Mouse (Mus musculus) forebrain, embryonic 10.5 days (tissue): ENCODE results near the gene Rint1. TPM values are rescaled to one million over a fixed set of nuclear protein-coding genes. Genes with fewer than 3 reads are reported as not detected.
A peak's percentile ranks its signal among the peaks of the same experiment; 100 is the strongest.
"Not testable (repeated sequence)": the region's sequence is repeated elsewhere in the genome, so short reads cannot be mapped to it uniquely, and the experiment has no call there.

Experiments used
- DNase-seq: peaks from one replicate; pipeline ENCODE4 v3.0.0-alpha.2; 2017; ENCODE audit warnings: low spot score; ENCODE audit errors: extremely low spot score
- H3K27ac ChIP-seq: fragments of 300-500 bp; sonication (generic); 2 replicates; pipeline ENCODE4 v1.5.1; 2016; ENCODE audit warnings: mild to moderate bottlenecking
- H3K27me3 ChIP-seq: fragments of 300-500 bp; sonication (generic); 2 replicates; pipeline ENCODE4 v1.6.1; 2016; ENCODE audit warnings: mild to moderate bottlenecking; ENCODE audit not compliant: poor library complexity, severe bottlenecking
- H3K36me3 ChIP-seq: fragments of 300-500 bp; sonication (generic); replicated peaks from 2 replicates; pipeline ENCODE4 v1.6.1; 2016; ENCODE audit warnings: mild to moderate bottlenecking, moderate library complexity
- H3K4me1 ChIP-seq: fragments of 300-500 bp; sonication (generic); 2 replicates; pipeline ENCODE4 v1.6.1; 2016
- H3K4me3 ChIP-seq: fragments of 300-500 bp; sonication (generic); 2 replicates; pipeline ENCODE4 v1.5.1; 2016; ENCODE audit warnings: mild to moderate bottlenecking, moderate library complexity
- H3K9me3 ChIP-seq: fragments of 300-500 bp; sonication (generic); 2 replicates; pipeline ENCODE4 v1.6.1; 2016; ENCODE audit warnings: mild to moderate bottlenecking, moderate library complexity
- WGBS: fragments of 180-500 bp; shearing (Covaris S2); methylation state at CpG from one replicate; pipeline ENCODE4 v1.1.7; 2016; 5-methylcytosine and 5-hydroxymethylcytosine counted together
- polyA plus RNA-seq: library from polyadenylated mRNA; unstranded; fragments of >200 nt; fragmentation: Nextera tagmentation; extraction: Ambion mirVana; gene quantifications from 2 replicates; pipeline ENCODE4 v1.2.1, GENCODE M21; 2016

Rint1 gene
- polyA plus RNA-seq, 1 experiment from 2014 or later, result 31.0 TPM

DNA sequence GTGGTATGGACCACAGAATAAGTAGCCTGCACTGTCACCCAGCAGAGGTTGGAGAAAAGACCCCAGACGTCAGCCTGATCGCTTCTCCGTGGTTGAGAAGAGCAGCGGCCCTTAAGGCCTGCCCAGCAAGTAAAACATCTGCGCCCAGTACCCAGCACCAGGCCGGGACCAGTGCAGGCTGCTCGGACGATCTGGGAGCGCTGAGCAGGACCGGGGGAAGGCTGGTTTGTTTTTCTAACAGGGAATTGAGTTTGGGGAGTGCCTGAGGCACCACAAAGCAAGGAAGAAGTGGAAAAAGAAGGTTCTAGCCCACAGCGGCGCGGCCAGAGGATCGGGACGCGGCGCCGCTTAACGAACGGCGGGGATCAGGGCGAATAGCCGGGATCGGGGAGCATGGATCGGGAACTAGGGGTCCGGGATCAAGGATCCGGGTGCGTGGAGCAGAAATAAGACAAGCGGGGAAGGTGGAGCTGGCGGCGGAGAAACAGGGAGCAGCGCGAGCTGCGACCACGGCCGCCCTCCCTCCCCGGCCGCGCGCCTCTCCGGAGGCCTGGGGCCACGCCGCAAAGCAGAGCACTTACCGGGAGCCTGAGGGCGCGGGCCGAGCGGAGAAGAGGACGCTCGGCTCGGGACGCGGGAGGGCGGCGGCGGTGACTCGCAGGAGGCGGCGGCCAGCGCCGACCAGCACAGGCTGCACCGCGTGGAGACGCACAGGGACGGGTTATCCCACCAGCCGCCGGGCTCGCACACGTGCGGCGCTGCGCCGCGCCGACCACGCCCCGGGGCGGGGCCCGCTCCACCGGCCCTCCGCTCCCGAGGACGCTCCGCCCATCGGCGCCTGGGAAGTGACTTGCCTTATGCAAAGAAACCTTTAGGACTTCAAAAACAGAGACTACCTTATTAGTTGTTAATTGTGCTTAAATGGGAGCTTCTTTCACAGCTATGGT is 4.3 kb upstream of the Rint1 start, which contains the start of gene Pus7:
Pus7 (minus strand) TSS at position 781 of the 947 bp plus-strand sequence.
- peak; percentile 80 for DNase-seq
- Histone ChIP-seq H3K4me3 (peak within 1 kb of the TSS; percentile 87), H3K36me3 (peaks cover 1% of the 10 kb centered on the region; the same call in 1 of the 2 replicates), H3K9me3 (no peaks in the 10 kb centered on the region), H3K4me1 (peaks cover 34% of the 10 kb centered on the region), H3K27ac (peak within 1 kb of the TSS; percentile 88), H3K27me3 (no peaks in the 10 kb centered on the region)
- WGBS, result under 1% methylated on average over 86 of the region's 86 CpGs

DNA sequence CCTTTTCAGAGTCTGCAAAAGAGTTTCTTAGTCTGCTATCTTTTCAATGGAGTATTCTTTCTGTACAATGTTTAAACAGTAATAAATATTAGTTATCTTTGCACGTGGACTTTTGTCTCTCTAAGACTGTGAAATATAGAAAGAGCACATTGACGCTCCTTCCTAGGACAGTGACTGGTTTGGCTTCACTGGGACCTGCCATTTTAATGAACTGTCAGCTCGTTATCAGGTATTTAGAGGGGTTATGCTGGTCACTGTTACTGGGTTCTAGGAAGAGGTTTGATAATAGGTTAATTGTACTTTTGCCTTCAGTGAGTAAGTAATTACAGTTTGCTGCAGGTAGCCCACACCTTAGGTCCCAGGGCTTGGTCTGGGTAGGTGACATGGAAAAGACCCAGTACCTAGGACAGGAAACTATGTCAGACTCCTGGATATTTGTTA is 899 bp downstream of the Rint1 start:
- no peak for DNase-seq
- Histone ChIP-seq H3K4me3 (peak overlapping the region; percentile 96), H3K4me1 (peaks cover 19% of the 10 kb centered on the region), H3K27me3 (no peaks in the 10 kb centered on the region), H3K9me3 (no peaks in the 10 kb centered on the region), H3K36me3 (peaks cover 19% of the 10 kb centered on the region), H3K27ac (peak overlapping the region; percentile 91; the same call in 1 of the 2 replicates)
- 52% methylated on average over 3 of the region's 3 CpGs for WGBS

DNA sequence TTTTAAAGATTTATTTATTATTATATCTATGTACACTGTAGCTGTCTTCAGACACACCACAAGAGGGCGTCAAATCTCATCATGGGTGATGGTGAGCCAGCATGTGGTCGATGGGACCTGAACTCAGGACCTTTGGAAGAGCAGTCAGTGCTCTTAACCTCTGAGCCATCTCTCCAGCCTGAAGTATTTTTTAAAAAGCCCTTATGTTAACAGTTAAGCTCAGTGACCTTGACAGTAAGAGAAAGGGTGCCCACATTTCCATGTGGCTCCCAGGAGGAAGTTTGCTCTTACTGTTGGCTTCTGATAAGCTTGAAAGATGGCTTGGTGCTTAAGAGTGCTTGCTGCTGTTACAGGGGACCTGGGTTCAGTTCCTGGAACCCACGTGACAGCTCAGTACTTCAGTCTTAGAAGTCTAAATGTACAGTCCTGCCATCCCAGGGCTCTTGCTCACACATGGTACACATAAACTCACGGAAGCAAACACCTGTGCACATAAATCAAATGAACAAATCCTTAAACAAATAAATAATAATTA is 1.6 kb downstream of the Rint1 start:
- H3K4me1 ChIP-seq, result peaks cover 14% of the 10 kb centered on the region
- H3K9me3 ChIP-seq, result no peaks in the 10 kb centered on the region
- DNase-seq, result no peak
- 87% methylated on average over 4 of the region's 4 CpGs for WGBS
- H3K27me3 ChIP-seq, result no peaks in the 10 kb centered on the region
- H3K36me3 ChIP-seq, result peaks cover 22% of the 10 kb centered on the region
- H3K27ac ChIP-seq, result no peak overlapping the region
- no peak overlapping the region for H3K4me3 ChIP-seq

DNA sequence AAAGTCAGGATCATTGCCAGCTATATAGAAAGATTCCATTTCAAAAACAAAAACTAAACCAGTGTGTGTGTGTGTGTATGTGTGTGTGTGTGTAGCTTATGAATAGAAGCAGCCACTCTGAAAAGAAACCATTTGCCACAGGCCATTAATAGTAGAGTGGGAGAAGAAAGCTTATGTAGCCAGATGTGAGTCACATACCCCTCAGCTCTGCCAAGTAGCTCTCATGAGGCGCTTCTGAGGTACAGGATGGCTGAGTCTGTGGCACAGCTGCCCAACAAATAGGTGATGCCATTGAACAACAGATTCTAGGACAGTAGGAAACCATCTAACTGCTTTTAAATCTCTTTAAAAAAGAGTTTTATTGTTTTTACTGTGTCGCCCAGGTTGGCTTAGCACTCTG is 5.2 kb downstream of the Rint1 start:
- WGBS, result 95% methylated on average over 2 of the region's 2 CpGs
- no peak overlapping the region for H3K27ac ChIP-seq
- H3K9me3 ChIP-seq, result no peaks in the 10 kb centered on the region
- H3K4me1 ChIP-seq, result peaks cover 10% of the 10 kb centered on the region
- no peak for DNase-seq
- no peak overlapping the region for H3K4me3 ChIP-seq
- peaks cover 48% of the 10 kb centered on the region for H3K36me3 ChIP-seq
- H3K27me3 ChIP-seq, result no peaks in the 10 kb centered on the region

DNA sequence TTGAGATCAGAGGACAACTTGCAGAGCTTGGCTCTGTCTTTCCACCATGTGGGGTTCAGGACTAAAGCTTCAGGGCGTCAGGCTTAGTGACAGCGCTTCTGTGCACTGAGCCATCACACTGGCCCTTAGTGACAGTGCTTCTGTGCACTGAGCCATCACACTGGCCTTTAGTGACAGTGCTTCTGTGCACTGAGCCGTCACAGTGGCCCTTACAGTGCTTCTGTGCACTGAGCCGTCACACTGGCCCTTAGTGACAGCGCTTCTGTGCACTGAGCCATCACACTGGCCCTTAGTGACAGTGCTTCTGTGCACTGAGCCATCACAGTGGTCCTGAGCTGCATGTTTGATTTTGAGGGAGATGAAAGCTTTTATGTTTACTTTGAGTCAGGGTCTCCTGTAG is 27.3 kb downstream of the Rint1 start:
- DNase-seq, result no peak
- no peak overlapping the region for H3K27ac ChIP-seq
- no peak overlapping the region for H3K4me3 ChIP-seq
- H3K36me3 ChIP-seq, result peaks cover 96% of the 10 kb centered on the region
- 72% methylated on average over 5 of the region's 5 CpGs for WGBS
- H3K27me3 ChIP-seq, result no peaks in the 10 kb centered on the region
- H3K4me1 ChIP-seq, result no peaks in the 10 kb centered on the region
- H3K9me3 ChIP-seq, result peaks cover 16% of the 10 kb centered on the region

DNA sequence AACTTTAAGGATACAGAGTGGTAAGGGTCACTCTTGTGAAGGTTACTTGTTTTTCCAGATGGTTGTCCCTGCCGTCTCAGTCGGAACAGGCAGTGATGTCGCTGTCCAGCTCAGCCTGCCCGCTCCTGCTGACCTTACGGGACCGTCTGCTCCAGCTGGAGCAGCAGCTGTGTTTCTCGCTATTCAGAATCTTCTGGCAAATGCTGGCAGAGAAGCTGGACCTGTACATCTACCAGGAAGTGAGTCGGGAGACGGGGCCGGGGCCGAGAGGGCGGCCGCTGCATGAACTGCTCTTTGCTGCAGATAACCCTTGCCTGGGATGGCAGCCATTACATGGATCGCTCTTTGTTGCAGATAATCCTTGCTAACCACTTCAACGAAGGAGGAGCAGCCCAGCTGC is 29.2 kb downstream of the Rint1 start:
- H3K4me1 ChIP-seq, result no peaks in the 10 kb centered on the region
- no peaks in the 10 kb centered on the region for H3K27me3 ChIP-seq
- DNase-seq, result no peak
- H3K27ac ChIP-seq, result no peak overlapping the region
- no peak overlapping the region for H3K4me3 ChIP-seq
- peaks cover 16% of the 10 kb centered on the region for H3K9me3 ChIP-seq
- peaks cover 83% of the 10 kb centered on the region for H3K36me3 ChIP-seq
- 95% methylated on average over 15 of the region's 15 CpGs for WGBS

DNA sequence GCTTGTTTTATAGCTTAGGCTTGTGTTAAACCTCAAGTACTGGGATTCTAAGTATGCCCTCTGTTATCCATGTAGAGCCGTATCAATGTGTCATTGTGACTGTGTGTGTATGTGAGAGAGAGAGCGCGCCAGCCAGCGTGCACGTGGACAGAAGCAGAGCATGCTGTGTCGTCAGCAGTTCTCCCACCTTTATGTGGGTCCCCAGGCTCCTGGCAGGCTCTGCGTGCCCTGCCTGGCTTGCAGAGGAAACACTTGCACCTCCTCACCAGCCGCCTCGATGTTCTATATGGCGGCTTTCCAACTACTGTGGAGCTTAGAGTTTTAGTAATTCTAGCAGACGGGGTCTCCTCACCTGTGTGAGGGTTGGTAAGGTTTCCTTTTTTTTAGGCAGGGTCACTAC is 34.8 kb downstream of the Rint1 start:
- DNase-seq, result no peak
- peaks cover 30% of the 10 kb centered on the region for H3K36me3 ChIP-seq
- H3K4me3 ChIP-seq, result no peak overlapping the region
- H3K27ac ChIP-seq, result no peak overlapping the region
- H3K9me3 ChIP-seq, result no peaks in the 10 kb centered on the region
- 78% methylated on average over 11 of the region's 11 CpGs for WGBS
- peaks cover 4% of the 10 kb centered on the region; the same call in 1 of the 2 replicates for H3K4me1 ChIP-seq
- H3K27me3 ChIP-seq, result no peaks in the 10 kb centered on the region

DNA sequence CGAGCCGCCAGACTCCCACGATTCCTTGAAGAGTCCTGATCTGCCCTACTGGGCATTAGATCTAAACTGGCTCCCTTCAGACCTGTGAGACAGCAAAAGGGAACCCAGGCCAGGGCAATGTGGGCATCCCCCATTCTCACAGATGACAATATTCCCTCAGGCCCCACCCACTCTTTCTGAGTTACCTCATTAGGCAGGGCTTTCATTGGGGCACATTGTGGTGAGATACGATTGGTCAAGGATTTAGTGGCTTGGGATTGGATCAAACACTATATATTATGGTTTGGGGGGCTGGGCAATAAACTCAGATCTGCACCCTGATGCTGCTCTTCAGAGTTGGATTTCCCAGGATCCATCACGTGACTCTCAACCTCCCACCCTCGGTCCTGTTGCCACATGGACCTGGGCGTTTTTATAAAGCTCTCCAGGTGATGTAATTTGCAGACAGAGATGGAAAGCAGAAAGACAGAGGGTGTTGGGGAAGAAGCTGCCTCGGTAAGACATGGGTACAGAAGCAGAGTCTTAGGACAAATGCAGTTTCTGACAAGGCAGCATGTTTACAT is 36.7 kb downstream of the Rint1 start:
- H3K27ac ChIP-seq, result no peak overlapping the region
- H3K4me3 ChIP-seq, result no peak overlapping the region
- 83% methylated on average over 8 of the region's 8 CpGs for WGBS
- no peak for DNase-seq
- H3K27me3 ChIP-seq, result peaks cover 3% of the 10 kb centered on the region; the same call in 1 of the 2 replicates
- peaks cover 4% of the 10 kb centered on the region; the same call in 1 of the 2 replicates for H3K4me1 ChIP-seq
- peaks cover 12% of the 10 kb centered on the region for H3K36me3 ChIP-seq
- H3K9me3 ChIP-seq, result no peaks in the 10 kb centered on the region

DNA sequence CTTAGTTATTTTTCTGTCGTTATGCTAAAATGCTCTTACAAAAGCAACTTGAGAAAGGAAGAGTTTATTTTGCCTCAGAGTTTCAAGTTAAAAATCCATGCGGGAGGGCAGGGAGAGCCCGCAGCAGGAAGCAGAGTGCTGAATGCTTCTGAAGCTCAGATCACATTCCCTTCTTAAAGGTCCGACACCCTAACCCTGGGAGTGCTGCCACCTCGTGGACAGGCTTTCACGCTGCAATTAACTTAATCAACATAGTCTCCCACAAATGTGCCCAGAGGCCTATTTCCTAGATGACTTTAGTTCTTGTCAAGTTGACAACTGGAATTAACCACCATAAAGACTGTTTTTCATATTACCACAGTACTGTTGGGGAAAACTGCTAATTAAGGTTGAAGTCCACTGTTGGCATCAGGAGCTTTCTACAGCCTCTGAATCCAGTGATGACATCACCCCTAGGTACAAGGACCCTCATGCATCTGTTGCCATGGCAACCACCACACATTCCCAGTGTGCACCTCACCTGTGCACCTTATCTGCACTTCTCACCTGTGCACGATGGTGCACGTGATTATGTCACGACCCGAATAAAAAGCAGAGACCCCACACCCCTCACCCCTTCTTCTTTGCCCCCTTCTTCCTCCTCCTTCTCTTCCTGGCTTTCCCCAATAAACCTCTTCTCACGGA is 39.0 kb downstream of the Rint1 start:
- Histone ChIP-seq H3K4me1 (peaks cover 7% of the 10 kb centered on the region), H3K27ac (no peak overlapping the region), H3K4me3 (no peak overlapping the region), H3K27me3 (peaks cover 25% of the 10 kb centered on the region), H3K36me3 (no peaks in the 10 kb centered on the region), H3K9me3 (no peaks in the 10 kb centered on the region; the same call in 1 of the 2 replicates)
- DNase-seq, result peak; percentile 57
- WGBS, result 40% methylated on average over 11 of the region's 11 CpGs

DNA sequence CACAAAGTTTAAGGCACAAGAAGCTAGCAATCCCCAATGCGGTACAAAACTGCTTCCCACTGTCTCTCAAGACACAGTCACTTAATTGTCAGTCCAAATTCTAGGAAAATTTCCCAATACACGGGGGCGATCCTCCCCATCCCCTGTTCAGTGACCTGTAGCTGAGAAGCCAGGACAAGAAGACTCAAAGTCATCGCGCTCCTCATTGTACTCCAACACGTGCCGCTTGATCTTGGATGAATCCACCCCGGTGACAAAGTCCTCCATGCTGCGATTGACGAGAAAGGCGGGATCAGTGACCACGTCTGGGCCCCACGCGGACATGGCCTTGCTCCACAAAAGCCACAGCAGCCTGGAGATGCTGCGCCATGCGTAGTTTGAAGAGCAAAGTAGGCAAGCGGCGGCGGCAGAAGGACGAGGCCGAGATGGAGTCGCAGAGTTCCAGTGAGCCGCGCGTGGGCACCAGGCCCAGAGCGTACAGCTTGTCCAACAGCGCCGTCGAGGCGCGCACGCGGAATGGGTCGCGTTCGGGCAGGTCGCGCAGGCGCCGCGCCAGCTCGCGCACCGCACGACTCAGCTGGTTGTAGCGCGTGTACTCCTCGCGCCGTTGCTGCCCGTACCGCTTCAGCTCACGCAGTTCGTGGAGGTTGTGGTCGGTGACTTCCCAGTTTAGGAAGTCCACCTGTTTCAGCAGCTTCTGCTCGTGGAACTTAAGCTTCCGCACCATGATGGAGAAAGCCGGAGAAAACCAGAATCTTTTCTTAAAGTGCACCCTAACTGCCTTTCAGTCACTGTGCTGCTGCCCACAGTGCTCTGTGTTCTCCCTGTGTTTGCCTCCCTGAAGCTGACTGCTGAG is 43.6 kb downstream of the Rint1 start:
- Histone ChIP-seq H3K36me3 (no peaks in the 10 kb centered on the region), H3K9me3 (no peaks in the 10 kb centered on the region; the same call in 1 of the 2 replicates), H3K27me3 (peaks cover 38% of the 10 kb centered on the region), H3K4me1 (peaks cover 3% of the 10 kb centered on the region), H3K27ac (no peak overlapping the region), H3K4me3 (peak overlapping the region; percentile 24; the same call in 1 of the 2 replicates)
- no peak for DNase-seq
- WGBS, result 52% methylated on average over 58 of the region's 58 CpGs

DNA sequence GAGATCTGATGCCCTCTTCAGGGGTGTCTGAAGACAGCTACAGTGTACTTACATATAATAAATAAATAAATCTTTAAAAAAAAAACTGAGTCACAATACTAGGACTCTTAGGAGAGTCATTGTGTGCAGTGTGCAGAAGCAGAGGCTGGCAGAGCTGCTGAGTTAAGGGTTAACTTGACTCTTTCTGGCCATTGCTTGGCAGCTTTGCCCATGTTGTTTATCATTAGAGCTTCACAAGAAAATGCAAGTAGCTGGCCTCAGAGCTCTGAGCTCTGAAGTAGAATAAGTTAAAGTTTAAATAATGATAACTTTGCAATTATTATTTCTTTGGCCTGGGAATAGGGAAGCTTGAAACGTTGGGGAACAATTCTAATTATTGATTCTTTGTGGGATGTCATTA is 48.2 kb downstream of the Rint1 start:
- H3K4me3 ChIP-seq, H3K4me1 ChIP-seq, H3K27ac ChIP-seq, DNase-seq, H3K9me3 ChIP-seq: not testable (repeated sequence)
- WGBS, result 81% methylated on average over 1 of the region's 1 CpGs
- Histone ChIP-seq H3K27me3 (peaks cover 21% of the 10 kb centered on the region), H3K36me3 (peaks cover 33% of the 10 kb centered on the region)

DNA sequence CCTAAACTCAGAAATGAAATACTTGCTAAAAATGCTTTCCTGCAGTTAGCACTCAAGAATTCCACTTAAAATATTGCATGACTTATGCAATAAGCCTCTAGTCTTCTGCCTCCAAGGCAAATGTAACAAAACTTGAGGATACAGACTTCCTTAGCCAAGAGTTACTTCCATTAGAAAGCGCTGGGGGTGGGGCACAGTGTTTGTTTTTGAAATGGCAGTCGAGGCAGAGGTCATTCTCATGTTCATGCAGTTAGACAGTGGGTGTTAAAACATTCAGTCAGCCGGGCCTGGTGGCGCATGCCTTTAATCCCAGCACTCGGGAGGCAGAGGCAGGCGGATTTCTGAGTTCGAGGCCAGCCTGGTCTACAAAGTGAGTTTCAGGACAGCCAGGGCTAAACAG is 50.6 kb downstream of the Rint1 start:
- DNase-seq, result no peak
- H3K9me3 ChIP-seq, result no peaks in the 10 kb centered on the region
- WGBS, result 92% methylated on average over 7 of the region's 7 CpGs
- no peaks in the 10 kb centered on the region for H3K27me3 ChIP-seq
- no peak overlapping the region for H3K27ac ChIP-seq
- no peak overlapping the region for H3K4me3 ChIP-seq
- peaks cover 50% of the 10 kb centered on the region for H3K36me3 ChIP-seq
- H3K4me1 ChIP-seq, result peaks cover 11% of the 10 kb centered on the region
